Mouse (Mus musculus): ENCODE results near the gene Gba. TPM values are rescaled to one million over a fixed set of nuclear protein-coding genes. Genes with fewer than 3 reads are reported as not detected.

Gba gene
- total and polyA plus RNA-seq, 3 experiments: 63.6 to 65.3 (median 64.1) TPM

- no peak within 1 kb of the TSS for H3K27ac ChIP-seq (ENCODE audit: insufficient read depth, low read depth)
- H3K79me2 ChIP-seq (replicated peaks; ENCODE audit: control insufficient read depth, extremely low read depth, insufficient read depth, poor library complexity, severe bottlenecking): no peaks in the 10 kb centered on the region
- no peaks in the 10 kb centered on the region for H3K9me3 ChIP-seq (replicated peaks; ENCODE audit: low read length)
- peaks cover 0 to 13% of the 10 kb centered on the region in 2 experiments for H3K36me3 ChIP-seq (replicated peaks in 1 of 2; ENCODE audit: control insufficient read depth in 1 of 2, insufficient read depth in 1 of 2, low read length in 1 of 2)
- in situ Hi-C loops (cut with MboI; ENCODE audit: low pct_ligation_motif_present, low pct_unique_long_range_greater_than_20kb, low sequenced_read_pairs) (no loop called here), dilution Hi-C loops (cut with MboI; ENCODE audit: extremely low pct_ligation_motif_present, extremely low pct_unique_long_range_greater_than_20kb, low sequenced_read_pairs) (no loop called here)
- peaks cover 19 to 47% of the 10 kb centered on the region in 2 experiments for H3K4me1 ChIP-seq (ENCODE audit: control insufficient read depth in 1 of 2, insufficient read depth in 2 of 2)
- TF ChIP-seq BHLHE40 (IDR thresholded peaks at IDR 0.05; ENCODE audit: low read depth, low read length): no peak
- no peak for TF ChIP-seq ZC3H11A (IDR thresholded peaks at IDR 0.05; ENCODE audit: low read depth, low read length)
- TF ChIP-seq IRF4 (IDR thresholded peaks at IDR 0.05; ENCODE audit: low read depth, low read length): no peak
- TF ChIP-seq ZKSCAN1 (IDR thresholded peaks at IDR 0.05; ENCODE audit: borderline replicate concordance, low read depth, low read length): no peak
- no peak for TF ChIP-seq POLR2A (IDR thresholded peaks at IDR 0.05; ENCODE audit: low read depth, low read length)
- no peak for TF ChIP-seq ETS1 (conservative IDR thresholded peaks at IDR 0.05; ENCODE audit: low read depth, low read length)
- TF ChIP-seq CHD2 (IDR thresholded peaks at IDR 0.05; ENCODE audit: low read length): no peak
- TF ChIP-seq MEF2A (IDR thresholded peaks at IDR 0.05; ENCODE audit: borderline replicate concordance, low read depth, low read length): no peak
- no peak for TF ChIP-seq KAT2A (IDR thresholded peaks at IDR 0.05; ENCODE audit: insufficient replicate concordance, low read length)
- TF ChIP-seq NRF1 (IDR thresholded peaks at IDR 0.05; ENCODE audit: low read depth, low read length): no peak
- TF ChIP-seq PAX5 (IDR thresholded peaks at IDR 0.05; ENCODE audit: low read length): no peak
- no peak for TF ChIP-seq MAFK (IDR thresholded peaks at IDR 0.05; ENCODE audit: insufficient replicate concordance, low read length)
- no peak for TF ChIP-seq E2F4 (IDR thresholded peaks at IDR 0.05; ENCODE audit: insufficient replicate concordance, low read depth, low read length)
- peak within 1 kb of the TSS; percentile 54 for H3K4me2 ChIP-seq (ENCODE audit: insufficient read depth, low read depth, poor library complexity, severe bottlenecking)
- H3K9ac ChIP-seq (ENCODE audit: insufficient read depth, low read depth): peak within 1 kb of the TSS; percentile 64
- peak within 1 kb of the TSS in 1 of 3 experiments; percentile 43 for H3K4me3 ChIP-seq (replicated peaks in 1 of 3; ENCODE audit: low read depth in 2 of 3, low read length in 2 of 3, poor library complexity in 1 of 3)
- no peaks in the 10 kb centered on the region for H3K27me3 ChIP-seq (replicated peaks)
- DNase-seq (ENCODE audit: extremely low read depth): no peak
These were observed 26.1 kb downstream of the Gba start, which contains the start of gene Muc1 for GRCm38 (mm10) chr3:89228836-89229235. Gene Muc1 (plus strand): TSS chr3:89229057.

DNA sequence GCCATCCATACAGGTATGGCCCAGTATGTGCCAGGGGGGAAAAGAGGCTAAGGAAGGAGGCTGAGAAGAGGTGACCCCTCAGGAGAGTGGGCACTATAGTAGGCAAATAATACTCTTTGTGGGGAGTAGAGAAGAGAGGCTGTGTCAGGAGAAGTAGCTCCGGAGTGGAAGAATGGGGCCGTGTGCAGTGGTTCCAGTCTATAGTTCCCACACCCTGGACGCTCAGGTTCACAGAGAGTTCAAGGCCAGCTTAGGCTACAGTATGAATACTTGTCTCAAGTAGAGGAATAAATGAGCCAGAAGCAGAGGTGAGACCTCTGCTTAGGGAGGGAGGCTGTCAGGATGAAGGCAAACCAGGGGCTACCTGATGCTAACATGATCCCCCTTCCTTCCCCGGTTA is 26.5 kb downstream of the Gba start:
- Histone ChIP-seq H3K9ac (ENCODE audit: insufficient read depth, low read depth) (no peak overlapping the region), H3K4me1 (ENCODE audit: control insufficient read depth in 1 of 2, insufficient read depth in 2 of 2) (peaks cover 20 to 51% of the 10 kb centered on the region in 2 experiments), H3K79me2 (replicated peaks; ENCODE audit: control insufficient read depth, extremely low read depth, insufficient read depth, poor library complexity, severe bottlenecking) (no peaks in the 10 kb centered on the region), H3K27ac (ENCODE audit: insufficient read depth, low read depth) (no peak overlapping the region), H3K4me2 (ENCODE audit: insufficient read depth, low read depth, poor library complexity, severe bottlenecking) (no peak overlapping the region), H3K4me3 (replicated peaks in 1 of 3; ENCODE audit: low read depth in 2 of 3, low read length in 2 of 3, poor library complexity in 1 of 3) (no peak overlapping the region), H3K27me3 (replicated peaks) (no peaks in the 10 kb centered on the region), H3K9me3 (replicated peaks; ENCODE audit: low read length) (no peaks in the 10 kb centered on the region), H3K36me3 (replicated peaks in 1 of 2; ENCODE audit: control insufficient read depth in 1 of 2, insufficient read depth in 1 of 2, low read length in 1 of 2) (peaks cover 0 to 13% of the 10 kb centered on the region in 2 experiments)
- DNase-seq (ENCODE audit: extremely low read depth): no peak
- in situ Hi-C loops (cut with MboI; ENCODE audit: low pct_ligation_motif_present, low pct_unique_long_range_greater_than_20kb, low sequenced_read_pairs): no loop called here
- TF ChIP-seq POLR2AphosphoS2 (IDR thresholded peaks at IDR 0.05; ENCODE audit: low read depth, low read length) (no peak), TBP (conservative IDR thresholded peaks at IDR 0.05; ENCODE audit: low read depth, low read length) (no peak), JUND (conservative IDR thresholded peaks at IDR 0.05; ENCODE audit: low read depth, low read length) (no peak), MYC (IDR thresholded peaks at IDR 0.05; ENCODE audit: low read depth, low read length) (no peak), ZNF384 (IDR thresholded peaks at IDR 0.05; ENCODE audit: low read depth, low read length) (no peak), ZMIZ1 (IDR thresholded peaks at IDR 0.05; ENCODE audit: low read depth, low read length) (no peak), ETS1 (conservative IDR thresholded peaks at IDR 0.05; ENCODE audit: low read depth, low read length) (no peak), HCFC1 (IDR thresholded peaks at IDR 0.05; ENCODE audit: low read depth, low read length) (no peak), MXI1 (IDR thresholded peaks at IDR 0.05; ENCODE audit: low read depth, low read length) (no peak), MAFK (IDR thresholded peaks at IDR 0.05; ENCODE audit: insufficient replicate concordance, low read length) (no peak), PAX5 (IDR thresholded peaks at IDR 0.05; ENCODE audit: low read length) (no peak)
- dilution Hi-C loops (cut with MboI; ENCODE audit: extremely low pct_ligation_motif_present, extremely low pct_unique_long_range_greater_than_20kb, low sequenced_read_pairs): no loop called here

All from CH12.LX (cell line).